Mouse (Mus musculus) MEL (cell line): ENCODE results near the gene Dhrs13. TPM values are rescaled to one million over a fixed set of nuclear protein-coding genes. Genes with fewer than 3 reads are reported as not detected.

Experiments used
- DNase-seq: peaks from one replicate; pipeline ENCODE4 v3.0.0; 2011; ENCODE audit warnings: low read depth, low spot score
- H3K27ac ChIP-seq: 2 replicates; pipeline ENCODE4 v1.5.1; 2012; ENCODE audit warnings: low read depth, mild to moderate bottlenecking, control low read depth, low read length, moderate library complexity; ENCODE audit not compliant: control insufficient read depth
- H3K27me3 ChIP-seq, 2 experiments: fragments of 150-350 bp in 1 of 2; sonication (generic) in 1 of 2; 2 replicates each; pipeline ENCODE4 v1.6.1; 2012; ENCODE audit warnings: low read length in 2 of 2, mild to moderate bottlenecking in 2 of 2, improper control_type of control experiment in 1 of 2, moderate library complexity in 1 of 2; ENCODE audit not compliant: insufficient read depth in 2 of 2, control insufficient read depth in 1 of 2
- H3K36me3 ChIP-seq, 2 experiments: 2 replicates each; pipeline ENCODE4 v1.6.1; 2012 to 2014; ENCODE audit warnings: low read length in 2 of 2, improper control_type of control experiment in 1 of 2, inconsistent platforms in 1 of 2, mild to moderate bottlenecking in 1 of 2; ENCODE audit not compliant: insufficient read depth in 2 of 2, control insufficient read depth in 1 of 2
- H3K4me1 ChIP-seq, 2 experiments: fragments of 150-350 bp in 1 of 2; sonication (generic) in 1 of 2; 2 replicates each; pipeline ENCODE4 v1.6.1; 2012; ENCODE audit warnings: low read length in 2 of 2, improper control_type of control experiment in 1 of 2, mild to moderate bottlenecking in 1 of 2; ENCODE audit not compliant: insufficient read depth in 2 of 2, control insufficient read depth in 1 of 2
- H3K4me3 ChIP-seq, 2 experiments: fragments of 150-350 bp in 1 of 2; sonication (generic) in 1 of 2; 2 replicates each; pipeline ENCODE4 v1.5.1; 2012; ENCODE audit warnings: low read depth in 2 of 2, low read length in 2 of 2, mild to moderate bottlenecking in 2 of 2, moderate library complexity in 2 of 2, control low read depth in 1 of 2, improper control_type of control experiment in 1 of 2; ENCODE audit not compliant: control insufficient read depth in 1 of 2, insufficient read depth in 1 of 2
- H3K79me2 ChIP-seq: 2 replicates; pipeline ENCODE4 v1.6.1; 2012; ENCODE audit warnings: mild to moderate bottlenecking, low read length, moderate library complexity; ENCODE audit not compliant: control insufficient read depth, poor library complexity, insufficient read depth
- H3K9ac ChIP-seq: 2 replicates; pipeline ENCODE4 v1.6.1; 2012; ENCODE audit warnings: low read depth, mild to moderate bottlenecking, control low read depth, low read length, moderate library complexity; ENCODE audit not compliant: control insufficient read depth, poor library complexity, severe bottlenecking
- H3K9me3 ChIP-seq: fragments of 150-350 bp; sonication (generic); replicated peaks from 2 replicates; pipeline ENCODE4 v1.6.1; 2012; ENCODE audit warnings: mild to moderate bottlenecking, low read length, improper control_type of control experiment, moderate library complexity; ENCODE audit not compliant: insufficient read depth
- CHD1 ChIP-seq: IDR thresholded peaks from 2 replicates; pipeline ENCODE4 v1.6.1; 2012; ENCODE audit warnings: low read depth, mild to moderate bottlenecking, inconsistent platforms, low read length, improper control_type of control experiment
- CHD2 ChIP-seq: IDR thresholded peaks from 2 replicates; pipeline ENCODE4 v1.6.1; 2011; ENCODE audit warnings: low read length, improper control_type of control experiment
- CTCF ChIP-seq, 3 experiments: IDR thresholded peaks in 2 of 3; conservative IDR thresholded peaks in 1 of 3; 2 replicates each; pipeline ENCODE4 v1.5.1; 2011 to 2012; ENCODE audit warnings: low read length in 3 of 3, low read depth in 2 of 3, mild to moderate bottlenecking in 2 of 3, improper control_type of control experiment in 1 of 3, inconsistent platforms in 1 of 3, mixed read lengths in 1 of 3, moderate library complexity in 1 of 3; ENCODE audit not compliant: control insufficient read depth in 1 of 3, insufficient read depth in 1 of 3, poor library complexity in 1 of 3, severe bottlenecking in 1 of 3
- E2F4 ChIP-seq: IDR thresholded peaks from 2 replicates; pipeline ENCODE4 v1.6.1; 2011; ENCODE audit warnings: low read depth, low read length, improper control_type of control experiment, borderline replicate concordance
- EP300 ChIP-seq, 2 experiments: IDR thresholded peaks; 2 replicates each; pipeline ENCODE4 v1.6.1; 2011; ENCODE audit warnings: improper control_type of control experiment in 2 of 2, low read length in 2 of 2, low read depth in 1 of 2, mild to moderate bottlenecking in 1 of 2
- ETS1 ChIP-seq: IDR thresholded peaks from 2 replicates; pipeline ENCODE4 v1.6.1; 2012; ENCODE audit warnings: low read depth, mild to moderate bottlenecking, inconsistent platforms, low read length, improper control_type of control experiment, moderate library complexity
- GABPA ChIP-seq: IDR thresholded peaks from 2 replicates; pipeline ENCODE4 v1.6.1; 2012; ENCODE audit warnings: low read depth, mild to moderate bottlenecking, inconsistent platforms, low read length, improper control_type of control experiment, moderate library complexity
- GATA1 ChIP-seq: IDR thresholded peaks from 2 replicates; pipeline ENCODE4 v1.6.1; 2011; ENCODE audit warnings: low read depth, low read length, improper control_type of control experiment
- HCFC1 ChIP-seq: IDR thresholded peaks from 2 replicates; pipeline ENCODE4 v1.6.1; 2012; ENCODE audit warnings: low read depth, mild to moderate bottlenecking, inconsistent platforms, low read length, improper control_type of control experiment, moderate library complexity
- KAT2A ChIP-seq: conservative IDR thresholded peaks from 2 replicates; pipeline ENCODE4 v1.6.1; 2012; ENCODE audit warnings: low read depth, low read length, improper control_type of control experiment, inconsistent platforms
- MAFK ChIP-seq: IDR thresholded peaks from 2 replicates; pipeline ENCODE4 v1.6.1; 2011; ENCODE audit warnings: low read depth, mild to moderate bottlenecking, low read length, improper control_type of control experiment, borderline replicate concordance
- MAX ChIP-seq: IDR thresholded peaks from 2 replicates; pipeline ENCODE4 v1.6.1; 2011; ENCODE audit warnings: low read length, improper control_type of control experiment
- MAZ ChIP-seq: IDR thresholded peaks from 2 replicates; pipeline ENCODE4 v1.6.1; 2012; ENCODE audit warnings: low read depth, mild to moderate bottlenecking, inconsistent platforms, low read length, improper control_type of control experiment
- MEF2A ChIP-seq: IDR thresholded peaks from 2 replicates; pipeline ENCODE4 v1.6.1; 2014; ENCODE audit warnings: low read depth, mild to moderate bottlenecking, inconsistent platforms, low read length, improper control_type of control experiment; ENCODE audit not compliant: poor library complexity, insufficient replicate concordance, severe bottlenecking; ENCODE audit errors: extremely low read depth
- MXI1 ChIP-seq: IDR thresholded peaks from 2 replicates; pipeline ENCODE4 v1.6.1; 2011; ENCODE audit warnings: mild to moderate bottlenecking, low read depth, low read length, improper control_type of control experiment
- MYB ChIP-seq: IDR thresholded peaks from 2 replicates; pipeline ENCODE4 v1.6.1; 2011; ENCODE audit warnings: mild to moderate bottlenecking, low read depth, low read length, improper control_type of control experiment
- MYC ChIP-seq: IDR thresholded peaks from 2 replicates; pipeline ENCODE4 v1.6.1; 2011; ENCODE audit warnings: low read depth, mild to moderate bottlenecking, low read length, improper control_type of control experiment, moderate library complexity
- NELFE ChIP-seq: IDR thresholded peaks from 2 replicates; pipeline ENCODE4 v1.6.1; 2011; ENCODE audit warnings: low read depth, low read length, improper control_type of control experiment
- POLR2A ChIP-seq, 2 experiments: IDR thresholded peaks; 2 replicates each; pipeline ENCODE4 v1.6.1; 2011 to 2012; ENCODE audit warnings: low read length in 2 of 2, mild to moderate bottlenecking in 2 of 2, control low read depth in 1 of 2, improper control_type of control experiment in 1 of 2, low read depth in 1 of 2, moderate library complexity in 1 of 2; ENCODE audit not compliant: control insufficient read depth in 1 of 2, insufficient read depth in 1 of 2, poor library complexity in 1 of 2
- POLR2AphosphoS2 ChIP-seq: IDR thresholded peaks from 2 replicates; pipeline ENCODE4 v1.6.1; 2011; ENCODE audit warnings: low read length, improper control_type of control experiment
- POLR2AphosphoS5 ChIP-seq: IDR thresholded peaks from 2 replicates; pipeline ENCODE4 v1.6.1; 2012; ENCODE audit warnings: low read depth, borderline replicate concordance, mild to moderate bottlenecking, inconsistent platforms, low read length, moderate library complexity, mixed read lengths
- RAD21 ChIP-seq: IDR thresholded peaks from 2 replicates; pipeline ENCODE4 v1.6.1; 2011; ENCODE audit warnings: mild to moderate bottlenecking, low read depth, low read length, improper control_type of control experiment
- RCOR1 ChIP-seq: IDR thresholded peaks from 2 replicates; pipeline ENCODE4 v1.6.1; 2012; ENCODE audit warnings: low read depth, mild to moderate bottlenecking, inconsistent platforms, low read length, improper control_type of control experiment
- SIN3A ChIP-seq: IDR thresholded peaks from 2 replicates; pipeline ENCODE4 v1.6.1; 2012; ENCODE audit warnings: low read length, improper control_type of control experiment, inconsistent platforms
- SMC3 ChIP-seq: IDR thresholded peaks from 2 replicates; pipeline ENCODE4 v1.6.1; 2011; ENCODE audit warnings: low read depth, low read length, improper control_type of control experiment
- TAL1 ChIP-seq: IDR thresholded peaks from 2 replicates; pipeline ENCODE4 v1.6.1; 2012; ENCODE audit warnings: mild to moderate bottlenecking, inconsistent platforms, low read length, moderate library complexity, mixed read lengths
- TBP ChIP-seq: IDR thresholded peaks from 2 replicates; pipeline ENCODE4 v1.8.0; 2011; ENCODE audit warnings: low read depth, low read length, improper control_type of control experiment
- TCF12 ChIP-seq: IDR thresholded peaks from 2 replicates; pipeline ENCODE4 v1.6.1; 2014; ENCODE audit warnings: low read depth, mild to moderate bottlenecking, inconsistent platforms, low read length, improper control_type of control experiment, moderate library complexity
- UBTF ChIP-seq: IDR thresholded peaks from 2 replicates; pipeline ENCODE4 v1.6.1; 2012; ENCODE audit warnings: low read depth, mild to moderate bottlenecking, inconsistent platforms, low read length, improper control_type of control experiment, moderate library complexity, borderline replicate concordance; ENCODE audit not compliant: insufficient read depth
- USF1 ChIP-seq: IDR thresholded peaks from 2 replicates; pipeline ENCODE4 v1.6.1; 2014; ENCODE audit warnings: low read depth, mild to moderate bottlenecking, inconsistent platforms, low read length, improper control_type of control experiment, moderate library complexity
- USF2 ChIP-seq, 2 experiments: IDR thresholded peaks; 2 replicates each; pipeline ENCODE4 v1.6.1; 2011 to 2012; ENCODE audit warnings: improper control_type of control experiment in 2 of 2, low read length in 2 of 2, borderline replicate concordance in 1 of 2, inconsistent platforms in 1 of 2, low read depth in 1 of 2, mild to moderate bottlenecking in 1 of 2; ENCODE audit not compliant: insufficient read depth in 1 of 2
- ZC3H11A ChIP-seq: IDR thresholded peaks from 2 replicates; pipeline ENCODE4 v1.6.1; 2012; ENCODE audit warnings: low read depth, mild to moderate bottlenecking, inconsistent platforms, low read length, improper control_type of control experiment
- ZKSCAN1 ChIP-seq: IDR thresholded peaks from 2 replicates; pipeline ENCODE4 v1.6.1; 2012; ENCODE audit warnings: low read depth, mild to moderate bottlenecking, inconsistent platforms, low read length, improper control_type of control experiment, moderate library complexity
- ZMIZ1 ChIP-seq: IDR thresholded peaks from 2 replicates; pipeline ENCODE4 v1.6.1; 2012; ENCODE audit warnings: low read depth, mild to moderate bottlenecking, inconsistent platforms, low read length, improper control_type of control experiment, moderate library complexity
- ZNF384 ChIP-seq: IDR thresholded peaks from 2 replicates; pipeline ENCODE4 v1.6.1; 2012; ENCODE audit warnings: low read depth, mild to moderate bottlenecking, inconsistent platforms, low read length, improper control_type of control experiment
- polyA plus RNA-seq, 2 experiments: library from polyadenylated mRNA; stranded (reverse) in 1 of 2; unstranded in 1 of 2; fragments of >175 nt in 1 of 2; fragments of >200 nt in 1 of 2; gene quantifications; 2 replicates each; pipeline versions ENCODE4 v1.2.1 to v1.2.4; 2012; ENCODE audit warnings: low replicate concordance in 2 of 2, low read depth in 1 of 2; ENCODE audit not compliant: insufficient read length in 2 of 2, insufficient read depth in 1 of 2, missing spikeins in 1 of 2
- total RNA-seq: library from RNA; depleted of rRNA; stranded (reverse); fragments of 300-350 nt; gene quantifications from 2 replicates; pipeline ENCODE4 v1.2.3, GENCODE M21; 2012

Gene Dhrs13
- total and polyA plus RNA-seq, 3 experiments = 27.9 to 36.7 TPM; not detected in 1

- Histone ChIP-seq H3K9ac (peak within 1 kb of the TSS; percentile 80), H3K27me3 (no peaks in the 10 kb centered on the region), H3K36me3 (peaks cover 8 to 12% of the 10 kb centered on the region in 2 experiments), H3K4me1 (peaks cover 9 to 11% of the 10 kb centered on the region in 2 experiments), H3K9me3 (no peaks in the 10 kb centered on the region), H3K27ac (peak within 1 kb of the TSS; percentile 78), H3K4me3 (peak within 1 kb of the TSS; percentile 78 to 79), H3K79me2 (peaks cover 16% of the 10 kb centered on the region)
- peak; percentile 93 for DNase-seq
- peak; percentile 94 for TF ChIP-seq NELFE
- peak; percentile 23; the same call in 1 of the 2 replicates for TF ChIP-seq MYB
- TF ChIP-seq CTCF (IDR thresholded peaks at IDR 0.05 in 2 of 3, conservative IDR thresholded peaks at IDR 0.05 in 1 of 3; ENCODE audit: control insufficient read depth in 1 of 3, insufficient read depth in 1 of 3, low read depth in 2 of 3, low read length in 3 of 3, poor library complexity in 1 of 3, severe bottlenecking in 1 of 3) = no peak
- no peak for TF ChIP-seq POLR2AphosphoS5
- no peak for TF ChIP-seq MEF2A
- no peak for TF ChIP-seq E2F4
- peak; percentile 93 for TF ChIP-seq ZMIZ1
- TF ChIP-seq POLR2AphosphoS2 = peak; percentile 96
- no peak for TF ChIP-seq RAD21
- TF ChIP-seq MAFK = 0 out of 2 replicates have a peak, but pooled peaks have one; percentile 48
- peak; percentile 78 for TF ChIP-seq MYC
- peak in 1 of 2 experiments; percentile 55; a peak in 2 of 4 replicates for TF ChIP-seq EP300 (IDR thresholded peaks at IDR 0.05; ENCODE audit: low read depth in 1 of 2, low read length in 2 of 2)
- peak; percentile 95 for TF ChIP-seq CHD1
- TF ChIP-seq GATA1 = no peak
- peak; percentile 99 for TF ChIP-seq SIN3A
- TF ChIP-seq RCOR1 = no peak; the same call in none of the 2 replicates
- peak; percentile 85 for TF ChIP-seq MAZ
- TF ChIP-seq ETS1 = 0 out of 2 replicates have a peak, but pooled peaks have one; percentile 50
- TF ChIP-seq ZKSCAN1 = 0 out of 2 replicates have a peak, but pooled peaks have one; percentile 58
- TF ChIP-seq TAL1 = no peak
- peak; percentile 36 for TF ChIP-seq USF1
- TF ChIP-seq SMC3 = peak; percentile 21; the same call in 1 of the 2 replicates
- peak; percentile 40 for TF ChIP-seq CHD2
- peak; percentile 93 to 97 for TF ChIP-seq POLR2A (IDR thresholded peaks at IDR 0.05; ENCODE audit: control insufficient read depth in 1 of 2, insufficient read depth in 1 of 2, low read depth in 1 of 2, low read length in 2 of 2, poor library complexity in 1 of 2)
- no peak for TF ChIP-seq USF2 (IDR thresholded peaks at IDR 0.05; ENCODE audit: borderline replicate concordance in 1 of 2, insufficient read depth in 1 of 2, low read depth in 1 of 2, low read length in 2 of 2)
- peak; percentile 96 for TF ChIP-seq MXI1
- TF ChIP-seq GABPA = peak; percentile 45; the same call in 1 of the 2 replicates
- TF ChIP-seq TBP = peak; percentile 92
- TF ChIP-seq UBTF = no peak
- peak; percentile 95 for TF ChIP-seq HCFC1
- peak; percentile 86 for TF ChIP-seq KAT2A
- TF ChIP-seq MAX = peak; percentile 76
- no peak for TF ChIP-seq ZC3H11A
- peak; percentile 85 for TF ChIP-seq TCF12
- TF ChIP-seq ZNF384 = no peak
Observed at GRCm38 (mm10) chr11:78079961-78080921, 48.2 kb downstream of the Dhrs13 start, which contains the start of gene Eral1. TSS of gene Eral1 (minus strand) at chr11:78080383.
